Mouse (Mus musculus): ENCODE results near the gene Tac1. TPM values are rescaled to one million over a fixed set of nuclear protein-coding genes. Genes with fewer than 3 reads are reported as not detected.
"Not testable (repeated sequence)": the region's sequence is repeated elsewhere in the genome, so short reads cannot be mapped to it uniquely, and the experiment has no call there.

Tac1 gene
- polyA plus RNA-seq, 1 experiment from 2014 or later = 15.0 TPM

- ATAC-seq (ENCODE audit: low FRiP score); H3K4me2 ChIP-seq (replicated peaks); H3K36me3 ChIP-seq; H3K4me3 ChIP-seq; H3K9me3 ChIP-seq (replicated peaks); H3K9ac ChIP-seq; H3K27ac ChIP-seq; H3K27me3 ChIP-seq; H3K4me1 ChIP-seq: not testable (repeated sequence)
- WGBS = 91% methylated on average over 19 of the region's 19 CpGs
Observed at GRCm38 (mm10) chr6:7613676-7614075, 59.0 kb downstream of the Tac1 start.

Other genes starting within 250 kb of the Tac1 start
- 41.8 and 50.7 TPM in 2 replicates for gene Asns, start 138.4 kb downstream of the Tac1 start, polyA plus RNA-seq (2016; fragmentation: Nextera tagmentation; extraction: Ambion mirVana)

Data from hindbrain, embryonic 12.5 days (tissue).